Mouse (Mus musculus) kidney, adult 2 months (tissue): ENCODE measurements around the gene Bphl. TPM values are rescaled to one million over a fixed set of nuclear protein-coding genes. Genes with fewer than 3 reads are reported as not detected.
A peak's percentile ranks its signal among the peaks of the same experiment; 100 is the strongest.

Experiments
- DNase-seq: peaks from one replicate; pipeline ENCODE4 v3.0.0; 2021
- H3K27ac ChIP-seq: fragments of 200-500 bp; 2 replicates; pipeline ENCODE4 v1.5.1; 2012; ENCODE audit warnings: low read depth, low read length, control low read depth, inconsistent platforms; ENCODE audit not compliant: insufficient read depth
- H3K27me3 ChIP-seq: fragments of 200-500 bp; replicated peaks from 2 replicates; pipeline ENCODE4 v1.6.1; 2012; ENCODE audit warnings: mild to moderate bottlenecking, moderate library complexity, low read length, inconsistent platforms; ENCODE audit not compliant: control insufficient read depth, insufficient read depth
- H3K36me3 ChIP-seq: fragments of 200-500 bp; 2 replicates; pipeline ENCODE4 v1.6.1; 2012; ENCODE audit warnings: mild to moderate bottlenecking, moderate library complexity, low read length, inconsistent platforms; ENCODE audit not compliant: control insufficient read depth, insufficient read depth
- H3K4me1 ChIP-seq: fragments of 200-500 bp; 2 replicates; pipeline ENCODE4 v1.6.1; 2011; ENCODE audit warnings: low read length; ENCODE audit not compliant: control insufficient read depth, insufficient read depth
- H3K4me3 ChIP-seq: fragments of 200-500 bp; 2 replicates; pipeline ENCODE4 v1.5.1; 2011; ENCODE audit warnings: mild to moderate bottlenecking, low read depth, low read length, control low read depth; ENCODE audit not compliant: insufficient read depth
- CTCF ChIP-seq: fragments of 200-500 bp; conservative IDR thresholded peaks from 2 replicates; pipeline ENCODE4 v1.5.1; 2011; ENCODE audit warnings: low read depth, mild to moderate bottlenecking, control low read depth, low read length, moderate library complexity, mixed read lengths; ENCODE audit not compliant: insufficient read depth, insufficient read length
- POLR2A ChIP-seq: fragments of 200-500 bp; IDR thresholded peaks from one replicate; pipeline ENCODE4 v1.6.1; 2011; ENCODE audit warnings: low read depth, low read length, control low read depth
- WGBS: fragments of 180-500 bp; shearing (Covaris S2); methylation state at CpG from one replicate; pipeline ENCODE4 v1.1.7; 2018; 5-methylcytosine and 5-hydroxymethylcytosine counted together
- polyA plus RNA-seq: library from polyadenylated mRNA; depleted of rRNA; stranded (reverse); fragments of >200 nt; gene quantifications from 2 replicates; pipeline ENCODE4 v1.2.3, GENCODE M21; 2012; rRNA removed

Bphl gene
- polyA plus RNA-seq, 1 experiment = 392 TPM

GRCm38 (mm10) chr13:34111878-34112277 is 74.5 kb downstream of the Bphl start:
- TF ChIP-seq POLR2A (no peak), CTCF (no peak)
- no peak overlapping the region for H3K4me3 ChIP-seq
- H3K27ac ChIP-seq = no peak overlapping the region
- H3K36me3 ChIP-seq = no peaks in the 10 kb centered on the region
- H3K4me1 ChIP-seq = peaks cover 8% of the 10 kb centered on the region; the same call in 1 of the 2 replicates
- no peaks in the 10 kb centered on the region for H3K27me3 ChIP-seq
- no peak for DNase-seq
- 88% methylated on average over 3 of the region's 3 CpGs for WGBS

- H3K36me3 ChIP-seq = no peaks in the 10 kb centered on the region
- WGBS = 45% methylated on average over 5 of the region's 5 CpGs
- H3K4me3 ChIP-seq = no peak overlapping the region
- TF ChIP-seq CTCF = no peak
- no peak for TF ChIP-seq POLR2A
- H3K27ac ChIP-seq = no peak overlapping the region
- no peaks in the 10 kb centered on the region for H3K27me3 ChIP-seq
- peak; percentile 33 for DNase-seq
- H3K4me1 ChIP-seq = peaks cover 8% of the 10 kb centered on the region; the same call in 1 of the 2 replicates
Measured at GRCm38 (mm10) chr13:34112369-34113081, 75.1 kb downstream of the Bphl start.

DNA sequence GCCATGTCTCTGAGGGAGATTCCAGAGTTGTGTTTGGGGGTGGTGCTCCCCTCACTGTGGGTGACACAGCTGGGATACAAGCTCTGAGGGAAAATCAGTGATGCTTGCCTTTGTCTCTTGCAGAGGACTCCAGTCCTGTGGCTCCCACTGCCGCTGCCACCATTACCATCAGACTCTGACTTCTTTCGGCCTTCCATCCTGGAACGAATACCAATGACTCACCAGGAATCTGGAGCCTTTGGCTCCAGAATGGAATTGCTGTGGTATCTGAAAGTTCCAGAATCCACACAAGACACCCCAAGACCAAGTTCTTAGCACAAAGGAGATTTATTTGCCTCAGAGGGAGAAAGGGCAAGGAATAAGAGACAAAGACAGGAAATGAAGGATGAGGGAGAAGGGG is 75.7 kb downstream of the Bphl start:
- no peak for TF ChIP-seq CTCF

DNA sequence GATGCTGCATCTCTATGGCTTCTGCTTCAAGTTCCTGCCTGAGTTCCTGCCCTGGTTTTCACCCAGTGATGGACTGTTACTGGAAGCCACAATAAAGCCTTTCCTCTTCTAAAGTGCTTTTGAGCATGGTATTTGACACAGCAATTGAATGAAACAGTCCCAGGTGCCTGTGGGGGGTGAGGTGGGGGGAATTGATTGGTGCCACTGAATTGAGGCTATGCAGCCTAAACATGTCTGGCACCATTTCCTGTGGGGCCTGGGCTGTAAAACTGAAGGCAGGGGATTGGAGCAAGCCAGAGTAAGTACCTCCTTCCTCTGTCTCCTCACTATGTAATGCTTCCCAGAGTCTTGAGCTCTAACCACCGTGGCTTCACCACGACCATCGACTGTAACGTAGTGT is 77.3 kb downstream of the Bphl start:
- DNase-seq = no peak
- H3K4me3 ChIP-seq = no peak overlapping the region
- H3K27me3 ChIP-seq = no peaks in the 10 kb centered on the region
- peaks cover 2% of the 10 kb centered on the region; the same call in 1 of the 2 replicates for H3K4me1 ChIP-seq
- no peaks in the 10 kb centered on the region for H3K36me3 ChIP-seq
- H3K27ac ChIP-seq = no peak overlapping the region
- WGBS = 87% methylated on average over 4 of the region's 4 CpGs
- TF ChIP-seq POLR2A (no peak), CTCF (no peak)

More for the DNA sequence above, 75.7 kb downstream of the Bphl start:
- DNase-seq = no peak
- peaks cover 8% of the 10 kb centered on the region; the same call in 1 of the 2 replicates for H3K4me1 ChIP-seq
- no peak overlapping the region for H3K27ac ChIP-seq
- H3K36me3 ChIP-seq = no peaks in the 10 kb centered on the region
- no peaks in the 10 kb centered on the region for H3K27me3 ChIP-seq
- no peak overlapping the region for H3K4me3 ChIP-seq
- 89% methylated on average over 3 of the region's 3 CpGs for WGBS

- no peak overlapping the region for H3K4me3 ChIP-seq
- H3K4me1 ChIP-seq = no peaks in the 10 kb centered on the region
- no peaks in the 10 kb centered on the region for H3K27me3 ChIP-seq
- no peak for TF ChIP-seq POLR2A
- TF ChIP-seq CTCF = no peak
- 82% methylated on average over 6 of the region's 6 CpGs for WGBS
- no peak overlapping the region for H3K27ac ChIP-seq
- no peaks in the 10 kb centered on the region for H3K36me3 ChIP-seq
- no peak for DNase-seq
Measured at GRCm38 (mm10) chr13:34116508-34116907, 79.1 kb downstream of the Bphl start.

DNA sequence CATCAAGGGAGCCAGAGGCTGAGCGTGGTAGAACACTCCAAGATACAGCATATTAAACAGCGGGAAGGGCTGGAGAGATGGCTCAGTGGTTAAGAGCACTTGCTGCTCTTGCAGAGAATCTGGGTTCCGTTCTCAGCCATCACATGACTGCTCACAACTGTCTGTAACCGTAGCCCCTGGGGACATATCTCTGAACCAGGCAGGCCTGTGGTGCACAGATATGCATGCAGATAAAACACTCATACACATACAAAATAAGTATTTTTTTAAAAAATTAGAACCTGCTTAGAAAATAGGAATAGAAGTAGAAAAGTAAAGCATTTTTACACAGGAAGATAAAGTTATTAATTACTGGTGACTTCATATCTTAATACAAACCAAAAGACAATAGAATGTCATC is 81.4 kb downstream of the Bphl start:
- Histone ChIP-seq H3K36me3 (no peaks in the 10 kb centered on the region), H3K27ac (no peak overlapping the region), H3K27me3 (no peaks in the 10 kb centered on the region), H3K4me3 (no peak overlapping the region), H3K4me1 (0 out of 2 replicates have a peak, but pooled peaks cover 3% of the 10 kb centered on the region)
- WGBS = 86% methylated on average over 4 of the region's 4 CpGs
- TF ChIP-seq POLR2A (no peak), CTCF (no peak)
- DNase-seq = no peak

DNA sequence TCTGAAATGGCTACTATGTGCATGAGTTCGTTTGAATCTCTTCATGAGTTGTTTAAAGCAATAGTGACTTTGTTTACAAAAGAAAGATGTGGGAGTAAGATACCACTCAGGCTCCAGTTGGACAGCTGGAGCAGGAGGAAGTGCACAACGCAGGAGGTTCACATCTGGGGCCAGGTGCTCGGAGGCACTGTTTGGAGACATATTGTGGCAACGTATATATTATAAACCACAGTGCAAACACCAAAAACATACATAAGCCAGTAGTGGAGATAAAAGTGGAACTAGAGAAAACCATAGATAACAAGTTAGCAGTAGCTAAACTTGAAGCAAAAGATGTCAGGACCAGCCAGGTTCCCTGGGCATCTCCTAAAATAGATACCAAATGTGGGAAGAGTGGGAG is 82.0 kb downstream of the Bphl start:
- WGBS = 59% methylated on average over 4 of the region's 4 CpGs
- no peak for DNase-seq
- H3K4me1 ChIP-seq = peaks cover 3% of the 10 kb centered on the region; the same call in 1 of the 2 replicates
- H3K27ac ChIP-seq = no peak overlapping the region
- no peaks in the 10 kb centered on the region for H3K27me3 ChIP-seq
- H3K36me3 ChIP-seq = no peaks in the 10 kb centered on the region
- no peak overlapping the region for H3K4me3 ChIP-seq
- TF ChIP-seq POLR2A (no peak), CTCF (no peak)

DNA sequence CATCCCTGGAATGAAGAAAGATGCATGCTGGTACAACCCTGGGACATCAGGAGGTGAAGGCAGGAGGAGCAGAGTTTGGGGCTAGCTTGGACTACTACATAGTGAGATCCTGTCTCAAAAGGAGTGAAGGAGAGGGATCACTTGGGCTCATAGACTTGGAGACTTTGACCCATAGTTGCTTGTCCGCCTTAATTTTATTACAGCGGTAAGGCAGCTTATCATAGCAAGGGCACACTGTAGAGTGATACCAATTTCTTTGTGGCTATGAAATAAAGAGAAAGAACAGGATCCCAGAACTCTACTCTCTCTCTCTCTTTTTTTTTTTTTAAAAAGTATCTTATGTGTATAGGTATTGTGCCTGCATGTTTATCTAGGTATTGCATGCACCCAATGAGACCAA is 83.1 kb downstream of the Bphl start:
- TF ChIP-seq POLR2A = no peak
- no peak for TF ChIP-seq CTCF
- H3K36me3 ChIP-seq = no peaks in the 10 kb centered on the region
- no peak overlapping the region for H3K4me3 ChIP-seq
- no peak for DNase-seq
- H3K27ac ChIP-seq = no peak overlapping the region
- no peaks in the 10 kb centered on the region for H3K27me3 ChIP-seq
- 97% methylated on average over 2 of the region's 2 CpGs for WGBS
- peaks cover 5% of the 10 kb centered on the region; the same call in 1 of the 2 replicates for H3K4me1 ChIP-seq

Other genes starting within 250 kb of the Bphl start
- not detected in 2 replicates for gene Serpinb6e, start 194.2 kb upstream of the Bphl start, polyA plus RNA-seq
- 0.11 TPM in 1 of 2 replicates, not detected in the other for gene Serpinb6c, start 131.9 kb upstream of the Bphl start, polyA plus RNA-seq
- gene Nqo2, start 72.9 kb upstream of the Bphl start, polyA plus RNA-seq = 14.6 and 21.2 TPM in 2 replicates
- 7.4 and 7.6 TPM in 2 replicates for gene Ripk1, start 35.2 kb upstream of the Bphl start, polyA plus RNA-seq
- gene Serpinb6a, start 34.8 kb upstream of the Bphl start, polyA plus RNA-seq = 26.6 and 31.1 TPM in 2 replicates
- gene Tubb2a, start 40.4 kb downstream of the Bphl start, polyA plus RNA-seq = 152 and 164 TPM in 2 replicates
- 27.6 and 30.5 TPM in 2 replicates for gene Tubb2b, start 92.9 kb downstream of the Bphl start, polyA plus RNA-seq
- 88.7 and 96.2 TPM in 2 replicates for gene Psmg4, start 125.4 kb downstream of the Bphl start, polyA plus RNA-seq